Mouse (Mus musculus) Muller cell, postnatal 12 days (primary cell): ENCODE measurements at regions not wholly inside any gene's neighbourhood (a gene's known extent, or its start where the extent isn't known, plus 50 kb on each side); places are given as distances from the start of the nearest gene placed in this dataset.

Experiments used
- DNase-seq: peaks from one replicate; pipeline ENCODE4 v3.0.0-alpha.2; 2015; ENCODE audit errors: inconsistent ontology term

GRCm38 (mm10) chrX:22277071-22277470 is 532.2 kb upstream of the Gm28269 start:
- peak; percentile 12 for DNase-seq

GRCm38 (mm10) chrX:22249016-22249415 is 504.1 kb upstream of the Gm28269 start:
- DNase-seq: no peak
